Mouse (Mus musculus): ENCODE data around the gene Sertad4. TPM values are rescaled to one million over a fixed set of nuclear protein-coding genes. Genes with fewer than 3 reads are reported as not detected.

The Sertad4 gene
- polyA plus RNA-seq, 1 experiment from 2014 or later: 3.9 TPM

DNA sequence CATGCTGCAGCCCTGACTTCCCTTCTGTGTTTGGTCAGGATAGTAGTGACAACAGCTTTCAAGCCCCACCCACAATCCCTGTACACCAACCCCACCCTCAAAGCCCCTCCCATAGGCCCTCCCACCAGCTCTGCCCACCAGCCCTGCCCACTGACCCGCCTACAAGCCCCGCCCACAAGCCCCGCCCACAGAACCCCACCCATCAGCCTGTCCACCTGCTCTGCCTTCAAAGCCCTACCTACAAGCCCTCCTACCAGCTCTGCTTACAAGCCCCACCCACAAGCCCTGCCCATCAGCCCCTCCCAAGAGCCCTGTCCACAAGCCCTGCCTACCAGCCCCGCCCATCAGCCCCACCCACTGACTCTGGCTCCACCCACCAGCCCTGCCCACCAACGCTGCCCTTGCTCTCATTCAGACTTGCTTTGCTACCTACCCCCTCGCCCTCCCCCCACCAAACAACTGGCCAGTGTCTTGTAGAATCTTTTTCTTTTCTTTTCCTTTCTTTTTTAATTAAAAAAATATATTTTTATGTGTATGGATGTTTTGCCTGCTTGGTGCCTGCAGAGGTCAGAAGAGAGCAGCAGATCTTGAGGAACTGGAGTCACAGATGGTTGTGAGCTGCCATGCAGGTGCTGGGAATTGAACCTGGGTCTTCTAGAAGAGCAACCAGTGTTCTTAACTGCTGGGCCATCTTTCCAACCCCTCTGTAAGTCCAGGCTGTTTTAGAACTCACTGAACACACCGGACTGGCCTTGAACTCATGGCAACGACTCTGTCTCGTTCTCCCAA lies 60.4 kb downstream of the Sertad4 start:
- WGBS: 57% methylated on average over 9 of the region's 9 CpGs
- no peaks in the 10 kb centered on the region for H3K36me3 ChIP-seq (ENCODE audit: control insufficient read depth, insufficient read depth, low read length)
- H3K27me3 ChIP-seq (replicated peaks; ENCODE audit: control insufficient read depth, insufficient read depth, low read length): no peaks in the 10 kb centered on the region
- no peak overlapping the region for H3K27ac ChIP-seq (ENCODE audit: low read depth, low read length)
- ATAC-seq (replicated peaks; ENCODE audit: low FRiP score) (peak; percentile 72), DNase-seq (ENCODE audit: low spot score) (no peak)
- no peak overlapping the region for H3K4me3 ChIP-seq (ENCODE audit: low read depth, low read length)
- no peaks in the 10 kb centered on the region; the same call in 1 of the 2 replicates for H3K9me3 ChIP-seq (ENCODE audit: control insufficient read depth, low read length)
- H3K4me2 ChIP-seq: no peak overlapping the region
- H3K4me1 ChIP-seq (replicated peaks; ENCODE audit: control insufficient read depth, insufficient read depth, low read length): peaks cover 14% of the 10 kb centered on the region
- no peak overlapping the region for H3K9ac ChIP-seq (ENCODE audit: low read depth, low read length)

Other genes with a start within 250 kb of the Sertad4 start
- 3.8 and 4.3 TPM in 2 replicates for gene Hhat, start 84.5 kb downstream of the Sertad4 start, polyA plus RNA-seq (2014; fragmentation: Nextera tagmentation; extraction: Ambion mirVana)
- 2.3 TPM in 2 replicates for gene Syt14, start 180.0 kb upstream of the Sertad4 start, polyA plus RNA-seq (2014; fragmentation: Nextera tagmentation; extraction: Ambion mirVana)

Measured in liver, embryonic 11.5 days (tissue).